ENCODE assay signal across 8 mouse cellular contexts in genomic region chr15:98676940-98677728, GRCm38 (mm10). TPM values are rescaled to one million over a fixed set of nuclear protein-coding genes. Genes with fewer than 3 reads are reported as not detected.
A peak's percentile ranks its signal among the peaks of the same experiment; 100 is the strongest.
DNase-seq lines count a peak whose midpoint lies in the region; ATAC-seq lines count a peak whose summit lies in the region.

Gene Rnd1 (minus strand): TSS chr15:98677461.

- intact Hi-C loops in gastrocnemius, postnatal 14 days (cut with DNase I; ENCODE audit: low total_unique reads), result no loop called here

- H3K4me1 ChIP-seq in megakaryocyte, embryonic 14.5 days, result peaks cover 52% of the 10 kb centered on the region

- DNase-seq in adrenal gland, adult 2 months, result peak; percentile 90
- DNase-seq in embryo, embryonic 11 days, result peak; percentile 92
- DNase-seq in gastrocnemius, postnatal 14 days, result peak; percentile 74
- peak; percentile 76 to 92 for DNase-seq in left cerebral cortex, adult 9 months (ENCODE audit: low spot score in 2 of 2)
- peak; percentile 84 to 89 for DNase-seq in right cerebral cortex, adult 2 months (ENCODE audit: low spot score in 2 of 2)
- DNase-seq in urinary bladder, postnatal 25 days (ENCODE audit: low spot score), result peak; percentile 64

- H3K9me3 ChIP-seq in megakaryocyte, embryonic 14.5 days, result no peaks in the 10 kb centered on the region

- peak within 1 kb of the TSS; percentile 95 for H3K4me3 ChIP-seq in megakaryocyte, embryonic 14.5 days (replicated peaks)

- no peaks in the 10 kb centered on the region for H3K36me3 ChIP-seq in megakaryocyte, embryonic 14.5 days (replicated peaks; ENCODE audit: low read length)

- H3K27me3 ChIP-seq in megakaryocyte, embryonic 14.5 days (replicated peaks), result peaks cover 65% of the 10 kb centered on the region

- peak; percentile 98 for ATAC-seq in inflammation-experienced regulatory T-cells, adult 6 months

RNA-seq across cellular contexts. Expression of gene Rnd1, which starts in this region (rescaled TPM):
- total RNA-seq in adrenal gland, adult 2 months (2021), result 1 to 10 TPM; 3.9 to 4.0 TPM
- 1.4 and 3.0 TPM in 2 replicates for polyA plus RNA-seq in adrenal gland, adult 2 months (2012; rRNA removed)
- total RNA-seq in gastrocnemius, postnatal 14 days (2021), result 1 to 10 TPM in 1 of 2 experiments, under 1 TPM in 1; 0.40 to 1.2 TPM
- 1 to 10 TPM in 1 of 3 experiments, under 1 TPM in 2; 0.94 to 1.8 (median 0.99) TPM for polyA plus RNA-seq in inflammation-experienced regulatory T-cells, adult 6 months (2017; shearing (Covaris generic))
- 1.2 TPM in 1 of 2 replicates, not detected in the other for polyA plus RNA-seq in megakaryocyte, embryonic 14.5 days (2012; ENCODE audit: insufficient read depth, low replicate concordance)

Comparison
In these comparisons a context has a peak if more than half of its experiments do, and no peak if none do; other contexts are left out.
1. Peak in every context shown above with its lines: DNase-seq, ATAC-seq and H3K4me3 ChIP-seq.